Mouse (Mus musculus): ENCODE results near the gene Fgf12.

The Fgf12 gene

DNA sequence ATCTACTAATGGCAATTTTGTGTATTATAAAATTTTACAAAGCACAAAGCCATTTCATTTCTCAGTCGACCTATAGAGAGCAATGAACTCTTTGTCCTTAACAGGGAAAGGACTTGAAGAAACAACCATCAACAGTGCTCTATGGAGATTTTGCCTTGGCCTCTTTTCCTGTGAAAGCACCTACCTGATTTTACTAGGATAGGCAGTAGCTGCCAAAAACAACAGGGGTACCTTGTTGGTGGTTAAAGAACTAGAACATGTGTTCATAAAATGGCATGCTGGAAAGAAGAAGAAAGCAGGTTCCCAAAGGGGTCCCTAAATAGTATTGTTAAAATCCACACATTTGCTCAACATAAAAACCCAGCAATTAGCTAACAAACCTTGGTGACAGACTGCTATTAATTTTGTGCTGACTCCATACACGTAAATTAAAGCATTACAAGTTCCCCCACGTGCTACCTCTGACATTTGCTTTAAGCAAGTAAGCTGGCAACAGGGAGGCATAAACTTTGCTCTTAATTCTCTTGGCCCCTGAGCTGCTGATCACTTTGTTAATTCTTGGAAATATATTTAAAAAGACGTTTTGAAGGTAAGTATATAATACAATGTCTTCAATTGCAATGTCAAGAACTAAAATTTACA, 463.1 kb downstream of the Fgf12 start:
- no peak for DNase-seq

DNA sequence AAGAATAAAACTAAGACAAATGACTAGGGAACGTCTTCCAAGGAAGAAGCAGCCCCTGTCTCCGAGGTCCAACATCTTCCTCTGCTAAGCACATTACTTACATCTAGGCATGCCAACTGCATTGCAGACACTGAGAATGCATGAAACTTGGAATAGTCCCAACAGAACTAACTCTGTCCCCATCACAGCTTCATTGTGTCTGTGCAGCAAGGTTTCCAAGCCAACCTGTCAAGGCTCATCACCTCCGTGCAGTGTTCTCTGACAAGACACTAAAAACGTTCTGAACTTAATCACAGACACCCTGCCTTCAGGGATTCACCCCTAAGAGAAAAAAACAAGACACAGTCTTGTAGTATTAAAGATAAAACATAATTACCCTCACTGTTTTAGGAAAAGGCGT, 495.0 kb downstream of the Fgf12 start:
- DNase-seq, result no peak

DNA sequence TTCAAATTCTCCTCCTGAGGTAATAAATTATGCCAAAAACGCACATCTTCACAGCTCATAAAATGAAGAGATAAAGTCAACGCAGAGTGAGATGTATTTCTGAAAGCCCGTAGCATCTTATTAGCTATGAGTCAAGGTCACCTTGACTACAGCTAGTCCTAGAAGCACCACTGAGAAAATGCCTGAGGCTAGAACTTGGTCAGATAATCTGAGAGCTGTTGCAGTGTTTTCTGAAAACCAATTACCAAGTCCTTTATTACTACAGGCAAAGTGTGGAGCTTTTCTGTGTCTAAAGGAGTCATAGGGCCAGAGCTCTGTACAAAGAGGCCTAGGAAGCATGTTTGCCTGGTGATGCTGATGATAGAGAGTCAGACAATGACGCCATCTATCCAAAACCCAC, 498.6 kb downstream of the Fgf12 start:
- no peak for DNase-seq

DNA sequence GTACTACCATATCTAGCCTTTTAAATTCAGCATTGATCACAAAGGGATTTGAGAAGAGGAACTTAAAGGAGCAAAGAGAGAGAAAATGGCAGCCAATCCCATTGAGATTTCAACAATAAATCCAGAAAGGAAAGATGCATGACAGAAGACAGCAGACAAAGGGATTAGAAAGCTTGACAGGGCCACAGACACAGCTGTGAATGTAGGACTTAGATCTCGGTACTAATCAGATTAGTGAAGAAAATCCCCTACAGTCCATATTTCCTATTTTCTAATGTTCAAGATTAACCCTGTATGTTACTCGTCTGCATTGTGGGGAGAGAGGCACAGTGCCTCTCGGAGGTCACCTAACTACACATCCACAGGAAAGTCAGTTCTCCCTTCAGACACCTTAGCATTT, 500.9 kb downstream of the Fgf12 start:
- DNase-seq, result no peak

GRCm38 (mm10) chr16:28242867-28243649, 509.8 kb downstream of the Fgf12 start:
- DNase-seq, result no peak

DNA sequence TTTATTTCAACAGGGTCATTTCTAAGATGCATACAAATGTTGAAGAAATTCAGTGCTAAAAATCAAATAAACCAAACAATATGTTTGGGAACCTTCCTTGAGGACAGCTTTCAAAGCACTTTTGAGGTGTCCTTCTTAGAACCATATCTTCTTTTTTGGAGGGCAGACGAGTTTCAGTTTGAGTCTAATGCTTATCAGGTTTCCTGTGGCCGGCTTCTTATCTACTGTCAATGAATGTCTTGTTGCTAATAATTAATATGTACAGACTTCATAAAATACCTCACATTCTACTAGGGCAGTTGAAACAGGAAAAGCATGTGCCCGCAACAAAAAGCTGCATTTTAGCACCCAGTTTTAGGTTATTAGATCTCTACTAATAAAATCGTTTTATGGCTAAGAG, 513.5 kb downstream of the Fgf12 start:
- no peak for DNase-seq

- peak; percentile 6 for DNase-seq
Observed at GRCm38 (mm10) chr16:28238019-28238868, 514.6 kb downstream of the Fgf12 start.

- no peak for DNase-seq
Observed at GRCm38 (mm10) chr16:28215930-28216329, 536.9 kb downstream of the Fgf12 start.

- no peak for DNase-seq
Observed at GRCm38 (mm10) chr16:28212411-28212810, 540.5 kb downstream of the Fgf12 start.

- no peak for DNase-seq
Observed at GRCm38 (mm10) chr16:28156443-28156842, 596.4 kb downstream of the Fgf12 start.

- DNase-seq, result no peak
Observed at GRCm38 (mm10) chr16:28140972-28141371, 611.9 kb downstream of the Fgf12 start.

DNA sequence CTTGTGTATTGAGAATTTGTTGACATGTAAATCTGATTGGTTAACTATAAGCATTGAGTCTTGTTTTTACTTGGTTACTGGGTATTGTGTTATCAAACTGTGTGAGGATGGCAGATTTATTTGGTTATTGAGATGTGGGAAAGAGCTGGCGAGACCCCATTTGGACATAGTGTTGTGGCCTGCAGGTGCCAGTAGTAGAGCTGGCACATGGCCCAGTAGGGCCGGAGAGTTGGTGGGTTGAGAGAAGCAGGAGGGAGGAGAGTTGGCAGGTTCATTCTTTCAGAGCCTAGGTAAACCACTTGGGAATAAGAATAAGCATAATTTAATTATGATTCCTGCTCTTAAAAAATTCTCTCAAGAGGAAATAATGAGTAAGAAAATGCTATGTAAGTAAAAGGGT, 625.9 kb downstream of the Fgf12 start:
- DNase-seq, result no peak
